Mouse (Mus musculus) ES-E14 (cell line): Measurements from ENCODE around the gene Rgl3.

Experiments used
- HCFC1 ChIP-seq: IDR thresholded peaks from 2 replicates; pipeline ENCODE4 v1.6.1; 2012; ENCODE audit warnings: low read length, inconsistent platforms, borderline replicate concordance; ENCODE audit not compliant: insufficient read depth
- MAFK ChIP-seq: IDR thresholded peaks from 2 replicates; pipeline ENCODE4 v1.6.1; 2014; ENCODE audit warnings: mild to moderate bottlenecking, low read depth, low read length, inconsistent platforms; ENCODE audit not compliant: insufficient read depth
- ZNF384 ChIP-seq: IDR thresholded peaks from 2 replicates; pipeline ENCODE4 v1.6.1; 2012; ENCODE audit warnings: low read depth, low read length, inconsistent platforms

- no peak for TF ChIP-seq HCFC1
- no peak for TF ChIP-seq ZNF384
- TF ChIP-seq MAFK, result no peak
These were observed 3.0 kb upstream of the Rgl3 start for GRCm38 (mm10) chr9:21992227-21992626.
